Mouse (Mus musculus): ENCODE data around the gene Has3.
A peak's percentile ranks its signal among the peaks of the same experiment; 100 is the strongest.

DNA sequence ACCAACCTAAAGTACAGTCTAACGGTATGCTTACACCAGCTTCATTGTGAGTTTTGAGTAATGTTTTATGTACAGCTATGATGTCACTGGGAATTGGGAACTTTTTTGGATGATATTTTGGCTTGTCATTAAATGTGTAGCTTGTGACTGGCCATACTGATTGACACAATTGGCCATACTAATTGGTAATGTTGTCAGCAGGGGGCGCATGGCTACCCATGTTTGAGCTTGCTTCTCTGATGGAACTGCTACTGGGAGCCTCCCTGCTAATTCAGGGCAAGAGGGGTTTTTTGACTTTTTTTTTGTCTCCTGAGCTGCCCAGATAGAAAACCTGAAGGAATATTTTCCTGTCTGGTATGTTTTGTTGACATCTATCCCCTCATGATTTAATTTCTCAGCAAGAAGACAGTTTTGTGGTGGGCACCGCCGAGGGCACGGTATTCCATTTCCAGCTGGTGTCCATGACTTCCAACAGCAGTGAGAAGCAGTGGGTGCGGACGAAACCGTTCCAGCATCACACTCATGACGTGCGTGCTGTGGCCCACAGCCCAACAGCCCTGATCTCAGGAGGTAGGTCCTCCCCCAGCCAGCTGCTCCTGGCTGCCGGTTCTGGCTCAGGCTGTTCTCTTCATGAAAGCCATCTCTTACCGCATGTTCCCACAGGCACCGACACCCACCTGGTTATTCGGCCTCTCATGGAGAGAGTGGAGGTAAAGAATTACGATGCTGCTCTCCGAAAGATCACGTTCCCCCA, 35.9 kb downstream of the Has3 start:
- TF ChIP-seq POLR2A (IDR thresholded peaks at IDR 0.05; ENCODE audit: low read depth, low read length) (no peak), CTCF (IDR thresholded peaks at IDR 0.05; ENCODE audit: extremely low read depth, insufficient read length, insufficient replicate concordance, low read depth, low read length) (peak; percentile 50; the same call in 1 of the 2 replicates)

All from small intestine, adult 2 months (tissue).